Mouse (Mus musculus) kidney, adult 2 months (tissue): ENCODE measurements around the gene Pm20d1.

ENCODE experiments used
- CTCF ChIP-seq: fragments of 200-500 bp; conservative IDR thresholded peaks from 2 replicates; pipeline ENCODE4 v1.5.1; 2011; ENCODE audit warnings: low read depth, mild to moderate bottlenecking, control low read depth, low read length, moderate library complexity, mixed read lengths; ENCODE audit not compliant: insufficient read depth, insufficient read length
- POLR2A ChIP-seq: fragments of 200-500 bp; IDR thresholded peaks from one replicate; pipeline ENCODE4 v1.6.1; 2011; ENCODE audit warnings: low read depth, low read length, control low read depth

GRCm38 (mm10) chr1:131804166-131804565, 7.0 kb downstream of the Pm20d1 start:
- TF ChIP-seq POLR2A: no peak
- TF ChIP-seq CTCF: no peak
